Mouse (Mus musculus): ENCODE data around the gene Zfp553. TPM values are rescaled to one million over a fixed set of nuclear protein-coding genes. Genes with fewer than 3 reads are reported as not detected.
A peak's percentile ranks its signal among the peaks of the same experiment; 100 is the strongest.

Gene Zfp553
- total RNA-seq, 2 experiments from 2014 or later = 4.2 to 5.1 TPM

GRCm38 (mm10) chr7:127252414-127252813, 19.6 kb downstream of the Zfp553 start:
- intact Hi-C loops (cut with DNase I) = no loop called here
- Histone ChIP-seq H3K27ac (0 out of 2 replicates have a peak overlapping the region, but pooled peaks have one; percentile 4), H3K4me3 (no peak overlapping the region)
- peak; percentile 54 for TF ChIP-seq CTCF (IDR thresholded peaks at IDR 0.05)
- no peak for DNase-seq

GRCm38 (mm10) chr7:127253341-127253740, 20.5 kb downstream of the Zfp553 start:
- no peak for TF ChIP-seq CTCF (IDR thresholded peaks at IDR 0.05)
- H3K27ac ChIP-seq = peak overlapping the region; percentile 95
- intact Hi-C loops (cut with DNase I) = no loop called here
- no peak for DNase-seq
- peak overlapping the region; percentile 71 for H3K4me3 ChIP-seq

GRCm38 (mm10) chr7:127253821-127254769, 21.2 kb downstream of the Zfp553 start:
- intact Hi-C loops (cut with DNase I) = no loop called here
- TF ChIP-seq CTCF (IDR thresholded peaks at IDR 0.05) = no peak
- Histone ChIP-seq H3K4me3 (peak overlapping the region; percentile 71), H3K27ac (peak overlapping the region; percentile 95)
- peak; percentile 97 for DNase-seq

GRCm38 (mm10) chr7:127255008-127255407, 22.1 kb downstream of the Zfp553 start:
- intact Hi-C loops (cut with DNase I) = no loop called here
- H3K4me3 ChIP-seq = peak overlapping the region; percentile 71
- H3K27ac ChIP-seq = peak overlapping the region; percentile 95
- no peak for DNase-seq
- TF ChIP-seq CTCF (IDR thresholded peaks at IDR 0.05) = no peak

GRCm38 (mm10) chr7:127255965-127256364, 23.1 kb downstream of the Zfp553 start:
- H3K27ac ChIP-seq = no peak overlapping the region
- no peak overlapping the region for H3K4me3 ChIP-seq
- intact Hi-C loops (cut with DNase I) = no loop called here
- TF ChIP-seq CTCF (IDR thresholded peaks at IDR 0.05) = no peak
- no peak for DNase-seq

GRCm38 (mm10) chr7:127256518-127256917, 23.7 kb downstream of the Zfp553 start:
- H3K27ac ChIP-seq = no peak overlapping the region
- H3K4me3 ChIP-seq = no peak overlapping the region
- TF ChIP-seq CTCF (IDR thresholded peaks at IDR 0.05) = no peak
- intact Hi-C loops (cut with DNase I) = no loop called here
- DNase-seq = no peak

GRCm38 (mm10) chr7:127259186-127259905, 26.5 kb downstream of the Zfp553 start:
- peak overlapping the region; percentile 75 for H3K4me3 ChIP-seq
- intact Hi-C loops (cut with DNase I) = no loop called here

GRCm38 (mm10) chr7:127260309-127261111, 27.6 kb downstream of the Zfp553 start, which contains the start of gene Dctpp1:
TSS of gene Dctpp1 (minus strand) at chr7:127260709.
- intact Hi-C loops (cut with DNase I) = loop anchor here (2.0 kb wide), 1 partner anchor 16 kb away; no protein-coding TSS in a partner anchor
- H3K4me3 ChIP-seq = peak within 1 kb of the TSS; percentile 75
- DNase-seq = peak; percentile 98
- TF ChIP-seq CTCF (IDR thresholded peaks at IDR 0.05) = peak; percentile 85
- peak within 1 kb of the TSS; percentile 89 for H3K27ac ChIP-seq

More at GRCm38 (mm10) chr7:127259186-127259905, 26.5 kb downstream of the Zfp553 start:
- DNase-seq = no peak
- TF ChIP-seq CTCF (IDR thresholded peaks at IDR 0.05) = no peak
- H3K27ac ChIP-seq = no peak overlapping the region

- Histone ChIP-seq H3K27ac (no peak overlapping the region), H3K4me3 (no peak overlapping the region)
- DNase-seq = no peak
- intact Hi-C loops (cut with DNase I) = no loop called here
- no peak for TF ChIP-seq CTCF (IDR thresholded peaks at IDR 0.05)
Measured at GRCm38 (mm10) chr7:127262218-127262961, 29.5 kb downstream of the Zfp553 start.

GRCm38 (mm10) chr7:127263526-127263925, 30.7 kb downstream of the Zfp553 start:
- no peak for TF ChIP-seq CTCF (IDR thresholded peaks at IDR 0.05)
- no peak overlapping the region for H3K27ac ChIP-seq
- DNase-seq = no peak
- H3K4me3 ChIP-seq = no peak overlapping the region
- intact Hi-C loops (cut with DNase I) = no loop called here

GRCm38 (mm10) chr7:127270256-127270655, 37.4 kb downstream of the Zfp553 start:
- no peak for TF ChIP-seq CTCF (IDR thresholded peaks at IDR 0.05)
- intact Hi-C loops (cut with DNase I) = loop anchor here (5.0 kb wide), 1 partner anchor 72 kb away; no protein-coding TSS in a partner anchor
- H3K4me3 ChIP-seq = no peak overlapping the region
- DNase-seq = no peak
- no peak overlapping the region for H3K27ac ChIP-seq
